Mouse (Mus musculus): Measurements from ENCODE around the gene Plppr1. TPM values are rescaled to one million over a fixed set of nuclear protein-coding genes. Genes with fewer than 3 reads are reported as not detected.

Plppr1 gene
- polyA plus RNA-seq, 1 experiment from 2014 or later = 32.9 TPM

- no peak overlapping the region for H3K9ac ChIP-seq
- H3K4me1 ChIP-seq = 0 out of 2 replicates have a peak, but pooled peaks cover 4% of the 10 kb centered on the region
- H3K27me3 ChIP-seq = no peaks in the 10 kb centered on the region
- no peaks in the 10 kb centered on the region for H3K9me3 ChIP-seq (replicated peaks)
- no peak for ATAC-seq
- H3K4me2 ChIP-seq = no peak overlapping the region
- H3K4me3 ChIP-seq = no peak overlapping the region
- 0 out of 2 replicates have a peak, but pooled peaks cover 6% of the 10 kb centered on the region for H3K36me3 ChIP-seq (ENCODE audit: poor library complexity, severe bottlenecking)
- H3K27ac ChIP-seq = no peak overlapping the region
- 93% methylated on average over 2 of the region's 2 CpGs for WGBS
Measured at GRCm38 (mm10) chr4:49075881-49076280, 16.8 kb downstream of the Plppr1 start.

GRCm38 (mm10) chr4:49079399-49079798 lies 20.3 kb downstream of the Plppr1 start:
- H3K9ac ChIP-seq = no peak overlapping the region
- H3K36me3 ChIP-seq (ENCODE audit: poor library complexity, severe bottlenecking) = no peaks in the 10 kb centered on the region
- 4% methylated on average over 1 of the region's 1 CpGs for WGBS
- ATAC-seq = no peak
- no peak overlapping the region for H3K4me3 ChIP-seq
- H3K4me1 ChIP-seq = 0 out of 2 replicates have a peak, but pooled peaks cover 4% of the 10 kb centered on the region
- no peak overlapping the region for H3K4me2 ChIP-seq
- H3K27me3 ChIP-seq = no peaks in the 10 kb centered on the region
- no peaks in the 10 kb centered on the region for H3K9me3 ChIP-seq (replicated peaks)
- no peak overlapping the region for H3K27ac ChIP-seq

- Histone ChIP-seq H3K4me2 (no peak overlapping the region), H3K9me3 (replicated peaks) (no peaks in the 10 kb centered on the region), H3K4me3 (no peak overlapping the region), H3K4me1 (peaks cover 14% of the 10 kb centered on the region), H3K36me3 (ENCODE audit: poor library complexity, severe bottlenecking) (no peaks in the 10 kb centered on the region), H3K27me3 (no peaks in the 10 kb centered on the region), H3K27ac (no peak overlapping the region), H3K9ac (no peak overlapping the region)
- no peak; the same call in 1 of the 2 replicates for ATAC-seq
- 11% methylated on average over 3 of the region's 3 CpGs for WGBS
Measured at GRCm38 (mm10) chr4:49088205-49088604, 29.1 kb downstream of the Plppr1 start.

- ATAC-seq = no peak
- H3K4me2 ChIP-seq = no peak overlapping the region
- no peak overlapping the region for H3K27ac ChIP-seq
- no peaks in the 10 kb centered on the region for H3K9me3 ChIP-seq (replicated peaks)
- peaks cover 14% of the 10 kb centered on the region for H3K4me1 ChIP-seq
- no peaks in the 10 kb centered on the region for H3K36me3 ChIP-seq (ENCODE audit: poor library complexity, severe bottlenecking)
- H3K4me3 ChIP-seq = no peak overlapping the region
- no peaks in the 10 kb centered on the region for H3K27me3 ChIP-seq
- H3K9ac ChIP-seq = no peak overlapping the region
- 94% methylated on average over 1 of the region's 1 CpGs for WGBS
Measured at GRCm38 (mm10) chr4:49090461-49090860, 31.4 kb downstream of the Plppr1 start.

- Histone ChIP-seq H3K9me3 (replicated peaks) (no peaks in the 10 kb centered on the region), H3K27ac (no peak overlapping the region), H3K27me3 (no peaks in the 10 kb centered on the region), H3K4me3 (no peak overlapping the region), H3K4me1 (peaks cover 16% of the 10 kb centered on the region), H3K36me3 (ENCODE audit: poor library complexity, severe bottlenecking) (no peaks in the 10 kb centered on the region), H3K9ac (no peak overlapping the region), H3K4me2 (no peak overlapping the region)
- ATAC-seq = no peak
- WGBS = 81% methylated on average over 2 of the region's 2 CpGs
Measured at GRCm38 (mm10) chr4:49099448-49099847, 40.4 kb downstream of the Plppr1 start.

- Histone ChIP-seq H3K9ac (no peak overlapping the region), H3K36me3 (ENCODE audit: poor library complexity, severe bottlenecking) (no peaks in the 10 kb centered on the region), H3K4me1 (peaks cover 16% of the 10 kb centered on the region), H3K4me3 (no peak overlapping the region), H3K4me2 (no peak overlapping the region), H3K9me3 (replicated peaks) (no peaks in the 10 kb centered on the region), H3K27me3 (no peaks in the 10 kb centered on the region), H3K27ac (peak overlapping the region; percentile 57)
- 19% methylated on average over 7 of the region's 7 CpGs for WGBS
- ATAC-seq = no peak; the same call in 1 of the 2 replicates
Measured at GRCm38 (mm10) chr4:49101934-49102768, 43.1 kb downstream of the Plppr1 start.

GRCm38 (mm10) chr4:49102769-49103193 lies 43.7 kb downstream of the Plppr1 start:
- Histone ChIP-seq H3K9ac (no peak overlapping the region), H3K27me3 (no peaks in the 10 kb centered on the region), H3K4me2 (no peak overlapping the region), H3K4me1 (peaks cover 16% of the 10 kb centered on the region), H3K36me3 (ENCODE audit: poor library complexity, severe bottlenecking) (no peaks in the 10 kb centered on the region), H3K9me3 (replicated peaks) (no peaks in the 10 kb centered on the region), H3K27ac (peak overlapping the region; percentile 57; the same call in 1 of the 2 replicates), H3K4me3 (no peak overlapping the region)
- 67% methylated on average over 4 of the region's 4 CpGs for WGBS
- no peak for ATAC-seq

- Histone ChIP-seq H3K27me3 (no peaks in the 10 kb centered on the region), H3K36me3 (ENCODE audit: poor library complexity, severe bottlenecking) (no peaks in the 10 kb centered on the region), H3K4me3 (no peak overlapping the region), H3K9me3 (replicated peaks) (no peaks in the 10 kb centered on the region), H3K9ac (no peak overlapping the region), H3K4me1 (peaks cover 32% of the 10 kb centered on the region), H3K27ac (no peak overlapping the region), H3K4me2 (no peak overlapping the region)
- no peak for ATAC-seq
- whole genome bisulfite sequencing = 88% methylated on average over 8 of the region's 8 CpGs
Measured at GRCm38 (mm10) chr4:49104860-49105259, 45.8 kb downstream of the Plppr1 start.

- no peaks in the 10 kb centered on the region for H3K9me3 ChIP-seq (replicated peaks)
- H3K4me2 ChIP-seq = no peak overlapping the region
- H3K36me3 ChIP-seq (ENCODE audit: poor library complexity, severe bottlenecking) = no peaks in the 10 kb centered on the region
- H3K4me3 ChIP-seq = no peak overlapping the region
- no peaks in the 10 kb centered on the region for H3K27me3 ChIP-seq
- ATAC-seq = no peak
- WGBS = 88% methylated on average over 4 of the region's 4 CpGs
- H3K9ac ChIP-seq = no peak overlapping the region
- peaks cover 20% of the 10 kb centered on the region for H3K4me1 ChIP-seq
- no peak overlapping the region for H3K27ac ChIP-seq
Measured at GRCm38 (mm10) chr4:49107895-49108294, 48.8 kb downstream of the Plppr1 start.

GRCm38 (mm10) chr4:49108371-49108770 lies 49.3 kb downstream of the Plppr1 start:
- 0 out of 2 replicates have a peak overlapping the region, but pooled peaks have one; percentile 8 for H3K27ac ChIP-seq
- H3K4me2 ChIP-seq = no peak overlapping the region
- H3K4me3 ChIP-seq = no peak overlapping the region
- no peak for ATAC-seq
- H3K27me3 ChIP-seq = no peaks in the 10 kb centered on the region
- no peak overlapping the region for H3K9ac ChIP-seq
- H3K4me1 ChIP-seq = peaks cover 20% of the 10 kb centered on the region
- no peaks in the 10 kb centered on the region for H3K9me3 ChIP-seq (replicated peaks)
- 56% methylated on average over 8 of the region's 8 CpGs for WGBS
- no peaks in the 10 kb centered on the region for H3K36me3 ChIP-seq (ENCODE audit: poor library complexity, severe bottlenecking)

- no peak for ATAC-seq
- no peaks in the 10 kb centered on the region for H3K27me3 ChIP-seq
- no peaks in the 10 kb centered on the region for H3K36me3 ChIP-seq (ENCODE audit: poor library complexity, severe bottlenecking)
- whole genome bisulfite sequencing = 48% methylated on average over 5 of the region's 5 CpGs
- no peak overlapping the region for H3K4me3 ChIP-seq
- H3K9ac ChIP-seq = no peak overlapping the region
- H3K4me1 ChIP-seq = peaks cover 20% of the 10 kb centered on the region
- H3K4me2 ChIP-seq = no peak overlapping the region
- H3K9me3 ChIP-seq (replicated peaks) = no peaks in the 10 kb centered on the region
- no peak overlapping the region for H3K27ac ChIP-seq
Measured at GRCm38 (mm10) chr4:49109989-49110388, 50.9 kb downstream of the Plppr1 start.

GRCm38 (mm10) chr4:49118842-49119241 lies 59.8 kb downstream of the Plppr1 start:
- Histone ChIP-seq H3K9me3 (replicated peaks) (no peaks in the 10 kb centered on the region), H3K4me2 (no peak overlapping the region), H3K27me3 (no peaks in the 10 kb centered on the region), H3K4me3 (no peak overlapping the region), H3K4me1 (no peaks in the 10 kb centered on the region), H3K27ac (no peak overlapping the region), H3K9ac (no peak overlapping the region), H3K36me3 (ENCODE audit: poor library complexity, severe bottlenecking) (no peaks in the 10 kb centered on the region)
- no peak for ATAC-seq
- WGBS = 80% methylated on average over 2 of the region's 2 CpGs

Measured in forebrain, embryonic 13.5 days (tissue).